Mouse (Mus musculus) granulocyte monocyte progenitor cell, adult 5-6 weeks (primary cell): ENCODE data around the gene Inafm2. TPM values are rescaled to one million over a fixed set of nuclear protein-coding genes. Genes with fewer than 3 reads are reported as not detected.

ENCODE experiments used
- ATAC-seq: replicated peaks from 2 replicates; pipeline ENCODE4 v1.8.0; 2016; ENCODE audit warnings: mild to moderate bottlenecking, moderate TSS enrichment, inconsistent platforms; ENCODE audit not compliant: poor library complexity, severe bottlenecking
- total RNA-seq, 2 experiments: library from RNA; stranded (forward) in 1 of 2; stranded (reverse) in 1 of 2; fragments of 200-712, 200-1000 nt in 1 of 2; fragments of >200 nt in 1 of 2; fragmentation: Nextera tagmentation in 1 of 2; gene quantifications; 2 replicates each; pipeline ENCODE4 v1.2.3; 2014 to 2017

Gene Inafm2
- total RNA-seq, 2 experiments from 2014 or later = 24.8 to 30.3 TPM

DNA sequence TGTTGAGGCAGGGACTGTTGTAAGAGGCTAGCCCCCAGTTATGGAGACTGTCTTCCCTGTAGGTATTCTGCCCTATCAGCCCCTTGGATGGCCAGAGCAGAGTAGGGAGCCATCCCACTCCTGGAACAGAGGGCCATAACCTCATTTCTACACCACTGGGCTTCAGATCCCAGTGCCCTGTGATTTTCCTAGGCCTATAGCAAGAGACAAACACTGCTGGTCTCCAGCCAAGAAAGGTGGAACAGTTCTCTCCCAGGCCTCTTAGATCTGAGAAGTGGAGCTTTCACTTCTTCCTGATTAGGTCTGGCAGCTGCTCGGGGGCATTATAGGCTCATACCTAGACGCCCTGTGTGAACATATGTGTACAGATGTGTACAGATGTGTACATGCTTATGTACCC lies 30.7 kb downstream of the Inafm2 start:
- no peak for ATAC-seq

DNA sequence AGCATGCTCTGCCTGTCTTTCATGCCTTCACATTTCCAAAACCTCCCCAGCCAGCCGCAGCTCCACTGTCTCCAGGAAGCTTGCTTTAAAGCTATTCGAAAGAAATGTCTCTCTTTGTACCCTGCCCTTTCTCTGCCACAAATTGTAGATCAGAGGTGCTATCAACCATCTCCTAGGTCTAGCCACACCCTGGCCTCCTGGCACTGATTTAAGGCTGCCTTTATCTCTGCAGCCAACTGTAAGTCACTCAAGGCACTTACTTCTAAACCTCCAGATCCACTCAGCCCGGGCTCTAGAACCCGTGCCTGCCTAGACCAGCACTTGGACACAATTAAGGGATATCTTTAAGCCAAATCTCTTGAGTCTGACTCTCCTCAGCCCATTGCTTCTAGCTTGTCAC lies 32.9 kb downstream of the Inafm2 start:
- no peak for ATAC-seq

DNA sequence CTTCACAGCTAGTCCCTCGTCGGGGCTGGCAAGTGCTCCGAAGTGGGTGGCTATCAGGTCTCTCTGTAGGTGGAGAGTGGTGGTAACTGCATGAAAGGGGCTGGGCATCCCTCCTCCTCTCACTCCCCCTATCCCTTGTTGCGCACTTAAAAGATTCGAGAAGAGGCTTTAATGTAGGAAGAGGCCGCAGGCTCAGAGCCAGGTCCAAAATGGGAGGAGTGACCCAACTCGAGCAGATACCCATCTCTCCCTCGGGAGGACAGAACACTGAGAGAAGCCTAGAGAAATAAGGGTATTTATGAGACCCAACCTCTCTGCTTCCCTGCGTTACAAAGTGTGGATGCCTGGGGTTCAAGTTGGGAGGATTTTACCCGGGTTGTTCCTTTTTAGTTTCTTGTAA lies 33.5 kb downstream of the Inafm2 start:
- no peak for ATAC-seq

DNA sequence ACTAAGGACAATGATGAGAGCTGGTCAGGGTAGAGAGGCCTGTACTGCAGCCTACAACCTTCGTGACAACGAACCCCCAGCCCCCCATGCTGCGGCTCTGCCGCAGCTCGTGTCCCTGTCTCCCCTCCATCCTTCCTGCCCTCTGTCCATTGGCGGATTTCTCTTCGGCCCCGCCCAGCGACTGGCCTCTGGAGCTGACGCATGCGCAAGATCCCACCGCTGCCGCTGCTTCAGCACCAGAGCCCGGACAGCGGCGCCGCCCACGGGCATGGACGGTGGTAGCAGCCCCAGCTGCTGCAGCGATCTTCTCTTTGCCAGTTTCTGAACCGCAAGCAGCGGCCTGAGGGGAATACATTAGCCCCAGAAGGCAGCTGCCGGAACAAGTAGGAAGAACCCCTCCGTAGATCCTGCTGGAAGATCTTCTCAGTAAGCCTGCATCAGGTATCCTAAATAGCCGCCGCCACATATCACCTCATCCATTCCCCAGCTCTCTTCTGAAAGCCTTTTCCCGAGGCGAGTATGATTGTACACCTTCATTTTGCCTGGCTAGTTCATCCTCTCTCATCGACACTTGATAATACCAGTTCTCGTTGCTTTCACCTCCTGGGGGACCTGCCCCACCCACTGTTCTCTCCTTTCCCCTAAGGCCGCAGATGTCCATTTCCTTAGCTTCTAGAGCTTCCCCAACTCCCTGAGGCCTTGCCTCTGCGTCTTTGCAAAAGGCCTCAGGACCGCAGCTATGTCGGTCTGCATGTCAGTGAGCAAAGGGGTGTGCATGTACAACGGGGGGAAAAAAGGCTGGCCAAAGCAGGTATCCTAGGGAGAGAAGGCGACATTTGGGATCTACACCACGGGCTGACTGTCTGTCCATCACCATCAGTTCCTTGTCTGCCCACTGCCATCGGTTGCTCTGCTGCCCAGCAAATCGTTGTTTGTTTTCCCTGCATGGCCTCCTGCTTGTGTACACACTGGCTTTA lies 34.2 kb downstream of the Inafm2 start, which contains the start of gene Disp2:
Disp2 (plus strand) TSS at position 216 of the 977 bp plus-strand sequence.
- ATAC-seq = peak; percentile 94

DNA sequence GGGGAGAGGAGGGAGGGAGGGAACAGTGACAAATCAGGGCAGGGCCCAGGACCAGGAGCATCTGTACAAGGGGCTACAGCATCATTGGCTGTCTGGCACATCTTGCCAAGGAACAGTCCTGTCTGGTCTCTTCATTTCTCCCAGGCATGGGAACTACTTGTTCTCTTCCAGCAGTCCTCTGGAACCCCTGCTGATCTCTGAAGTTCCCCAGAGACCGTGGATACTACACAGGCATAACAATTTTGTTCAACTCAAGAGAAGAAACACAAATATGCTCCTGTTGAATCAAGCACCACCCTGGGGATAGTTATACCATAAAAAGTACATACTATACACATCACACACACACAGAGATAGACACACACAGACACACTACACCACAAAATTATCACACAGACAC lies 35.6 kb downstream of the Inafm2 start:
- no peak for ATAC-seq

DNA sequence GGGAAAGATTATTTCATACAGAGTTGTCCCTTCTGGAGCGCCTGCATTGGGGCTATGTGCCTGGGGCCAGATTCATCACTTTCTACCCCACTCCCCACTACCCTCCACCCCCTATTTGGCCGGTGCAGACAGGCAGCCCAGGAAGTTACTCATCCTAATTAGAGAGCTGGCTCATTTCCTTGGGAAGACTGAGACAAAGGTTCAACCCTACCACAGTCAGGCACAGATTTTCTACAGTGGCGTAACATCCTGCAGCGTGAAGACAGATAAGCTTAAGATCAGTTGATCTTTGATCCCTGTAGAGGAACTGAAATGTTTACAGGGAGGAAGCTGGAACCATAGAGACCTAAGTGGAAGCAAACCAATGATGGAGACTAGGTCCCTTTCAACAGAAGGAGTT lies 36.7 kb downstream of the Inafm2 start:
- ATAC-seq = no peak; the same call in 1 of the 2 replicates

DNA sequence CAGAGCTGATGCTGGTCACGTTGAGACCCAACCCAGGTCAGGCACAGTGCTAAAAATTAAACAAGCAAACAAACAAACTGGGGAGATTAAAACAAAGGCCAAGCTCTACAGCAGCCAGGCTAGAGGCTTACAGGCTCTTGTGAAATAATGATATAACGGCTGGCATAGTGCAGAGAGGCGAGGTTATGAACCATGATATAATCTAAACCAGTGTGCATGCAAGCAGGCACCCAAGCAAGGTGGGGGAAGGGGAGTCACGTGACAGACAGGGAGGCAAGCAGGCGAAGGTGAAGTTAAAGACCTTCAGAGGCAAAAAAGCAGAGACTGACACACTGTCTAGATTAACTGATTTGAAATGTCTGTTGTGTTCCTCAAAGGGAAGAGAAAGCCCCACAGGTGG lies 37.5 kb downstream of the Inafm2 start:
- no peak for ATAC-seq

DNA sequence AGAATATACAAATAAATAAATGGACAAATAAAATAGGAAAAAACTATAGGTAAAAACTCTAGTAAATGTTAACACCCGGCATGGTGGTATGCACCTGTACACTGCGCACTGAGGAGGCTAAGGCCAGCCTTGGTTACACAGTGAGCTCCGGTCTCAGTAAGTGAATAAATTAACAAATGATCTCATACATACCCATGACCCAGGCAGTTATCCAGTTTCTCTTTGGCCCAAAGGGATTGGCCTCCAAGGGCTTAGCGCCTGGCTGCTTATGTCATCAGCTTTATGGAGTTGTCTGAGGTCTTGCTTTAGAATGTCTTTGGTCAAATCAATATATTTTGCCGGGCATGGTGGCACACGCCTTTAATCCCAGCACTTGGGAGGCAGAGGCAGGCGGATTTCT lies 38.1 kb downstream of the Inafm2 start:
- no peak for ATAC-seq

DNA sequence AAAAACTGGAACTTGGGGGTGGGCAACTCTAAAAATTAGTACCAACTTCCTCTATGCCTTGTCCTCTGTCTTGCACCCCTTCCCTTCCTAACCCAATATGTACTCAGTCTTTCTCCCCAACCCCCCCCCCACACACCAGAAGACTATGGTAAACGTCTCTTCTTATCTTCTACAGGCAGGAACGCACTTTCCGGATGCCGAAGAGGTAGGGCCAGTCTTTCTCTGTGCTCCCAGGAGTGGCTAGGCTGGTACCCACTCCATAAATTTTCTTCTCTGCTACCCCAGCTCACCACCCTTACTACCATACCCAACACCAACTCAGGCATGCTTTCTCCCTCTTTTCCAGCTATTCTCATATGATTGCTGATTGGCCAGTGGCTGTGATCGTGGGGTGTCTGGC lies 41.0 kb downstream of the Inafm2 start:
- no peak for ATAC-seq

DNA sequence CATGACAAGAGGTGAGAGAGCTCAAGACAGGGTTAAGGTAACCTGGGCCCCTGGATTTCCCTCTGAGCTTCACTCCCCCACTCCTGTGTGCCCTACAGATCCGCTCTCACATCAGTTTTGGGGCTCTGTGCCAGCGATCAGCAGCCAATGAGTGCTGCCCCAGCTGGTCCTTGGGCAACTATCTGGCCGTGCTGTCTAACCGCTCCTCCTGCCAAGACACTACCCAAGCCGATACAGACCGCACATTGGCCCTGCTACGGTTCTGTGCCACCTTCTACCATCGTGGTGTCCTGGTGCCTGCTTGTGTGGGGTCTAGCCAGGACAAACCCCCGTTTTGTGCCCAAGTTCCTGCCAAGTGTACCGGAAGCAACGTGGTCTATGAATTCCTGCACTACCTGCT lies 43.9 kb downstream of the Inafm2 start:
- ATAC-seq = no peak

DNA sequence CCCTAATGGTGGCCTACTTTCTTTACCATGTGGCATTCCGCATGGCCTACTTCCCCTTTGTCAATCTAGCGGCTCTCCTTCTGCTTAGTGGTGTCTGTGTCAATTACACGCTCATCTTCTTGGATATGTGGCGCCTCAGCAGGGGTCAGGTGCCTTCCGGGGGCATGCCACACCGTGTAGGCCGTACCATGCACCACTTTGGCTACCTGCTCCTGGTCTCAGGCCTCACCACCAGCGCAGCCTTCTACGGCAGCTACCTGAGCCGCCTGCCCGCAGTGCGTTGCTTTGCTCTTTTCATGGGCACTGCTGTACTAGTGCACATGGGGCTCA lies 44.6 kb downstream of the Inafm2 start:
- ATAC-seq = peak; percentile 9; the same call in 1 of the 2 replicates

DNA sequence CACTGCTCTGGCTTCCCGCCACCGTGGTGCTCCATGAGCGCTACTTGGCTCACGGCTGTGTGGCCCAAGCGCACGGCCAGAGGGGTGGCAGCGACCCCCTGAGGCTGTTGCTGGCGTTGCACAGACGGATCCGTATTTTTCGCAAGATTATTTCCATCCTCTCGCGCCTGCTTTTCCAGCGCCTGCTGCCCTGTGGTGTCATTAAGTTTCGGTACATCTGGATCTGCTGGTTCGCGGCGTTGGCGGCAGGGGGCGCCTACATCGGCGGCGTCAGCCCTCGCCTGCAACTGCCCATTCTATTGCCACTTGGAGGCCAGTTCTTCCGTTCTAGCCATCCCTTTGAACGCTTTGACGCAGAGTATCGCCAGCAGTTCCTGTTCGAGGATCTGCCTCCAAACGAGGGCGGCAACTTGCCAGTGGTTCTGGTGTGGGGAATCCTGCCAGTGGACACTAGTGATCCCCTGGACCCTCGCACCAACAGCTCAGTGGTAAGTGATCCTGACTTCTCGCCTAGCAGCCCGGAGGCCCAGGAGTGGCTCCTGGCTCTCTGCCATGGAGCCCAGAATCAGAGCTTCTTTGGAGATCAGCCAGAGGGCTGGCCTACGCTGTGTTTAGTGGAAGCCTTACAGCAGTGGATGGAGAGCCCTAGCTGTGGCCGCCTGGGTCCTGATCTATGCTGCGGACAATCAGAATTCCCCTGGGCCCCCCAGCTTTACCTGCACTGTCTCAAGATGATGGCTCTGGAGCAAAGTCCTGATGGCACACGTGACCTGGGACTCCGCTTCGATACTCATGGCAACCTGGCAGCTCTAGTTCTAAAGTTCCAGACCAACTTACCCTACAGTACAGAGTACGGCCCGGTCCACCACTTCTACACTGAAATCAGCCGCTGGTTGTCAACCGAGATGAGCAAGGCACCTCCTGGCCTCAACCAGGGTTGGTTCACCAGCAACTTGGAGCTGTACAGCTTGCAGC lies 45.3 kb downstream of the Inafm2 start:
- peak; percentile 76 for ATAC-seq

DNA sequence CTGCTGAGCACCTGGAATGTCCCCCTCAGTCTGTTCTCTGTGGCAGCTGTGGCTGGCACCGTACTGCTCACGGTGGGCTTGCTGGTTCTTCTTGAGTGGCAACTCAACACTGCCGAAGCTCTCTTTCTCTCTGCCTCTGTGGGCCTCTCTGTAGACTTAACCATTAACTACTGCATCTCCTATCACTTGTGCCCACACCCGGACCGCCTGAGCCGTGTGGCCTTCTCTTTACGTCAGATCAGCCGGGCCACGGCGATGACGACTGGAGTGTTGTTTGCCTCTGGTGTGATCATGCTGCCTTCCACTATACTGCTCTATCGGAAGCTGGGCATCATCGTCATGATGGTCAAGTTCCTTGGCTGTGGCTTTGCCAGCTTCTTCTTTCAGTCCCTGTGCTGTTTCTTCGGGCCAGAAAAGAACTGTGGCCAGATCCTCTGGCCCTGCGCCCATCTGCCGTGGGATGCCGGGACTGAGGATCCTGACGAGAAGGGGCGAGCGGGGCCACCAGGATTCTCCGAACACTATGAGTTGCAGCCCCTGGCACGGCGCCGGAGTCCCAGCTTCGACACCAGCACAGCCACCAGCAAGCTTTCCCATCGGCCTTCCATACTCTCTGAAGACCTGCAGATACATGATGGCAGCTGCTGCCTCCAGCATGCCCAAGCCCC lies 46.2 kb downstream of the Inafm2 start:
- ATAC-seq = no peak

DNA sequence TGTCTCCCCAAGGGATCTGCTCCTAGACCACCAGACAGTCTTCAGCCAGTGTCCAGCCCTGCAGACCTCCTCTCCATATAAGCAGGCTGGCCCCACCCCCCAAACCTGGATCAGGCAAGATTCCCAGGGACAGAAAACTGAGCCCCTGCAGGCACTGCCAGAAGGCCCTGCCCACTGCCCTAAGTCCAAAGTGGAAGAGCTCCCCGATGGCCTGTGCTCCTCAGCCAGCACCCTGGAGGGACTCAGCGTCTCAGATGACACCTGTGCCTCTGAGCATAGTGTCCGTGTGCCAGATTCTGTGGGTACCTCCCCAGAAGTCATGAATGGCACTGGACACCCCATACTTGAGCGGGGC lies 46.7 kb downstream of the Inafm2 start:
- ATAC-seq = no peak

DNA sequence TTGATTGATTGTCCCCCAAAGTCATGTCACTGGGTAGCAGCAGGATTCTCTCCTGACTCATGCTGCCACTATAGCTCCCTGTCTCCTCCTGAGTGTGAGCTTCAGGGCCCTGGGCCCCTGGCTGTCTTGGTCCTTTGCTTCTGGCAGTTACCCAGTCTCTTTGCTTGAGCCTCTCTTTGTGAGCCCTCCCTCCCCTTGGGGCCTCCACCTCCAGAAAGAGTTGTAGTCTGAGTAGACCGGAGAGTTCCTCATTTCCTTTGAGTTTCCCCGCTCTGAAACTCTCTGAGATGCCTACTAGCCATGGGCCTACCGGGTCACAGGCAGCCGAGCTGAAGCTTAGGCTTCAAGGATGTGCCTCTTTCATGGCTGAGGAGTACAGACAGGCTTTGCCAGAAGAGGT lies 48.1 kb downstream of the Inafm2 start:
- peak; percentile 29 for ATAC-seq

Other genes with a start within 250 kb of the Inafm2 start
- gene Bmf, start 196.1 kb upstream of the Inafm2 start, total RNA-seq (2014; fragmentation: Nextera tagmentation) = 0.52 and 6.0 TPM in 2 replicates
- gene Bmf, start 196.1 kb upstream of the Inafm2 start, total RNA-seq (2017) = 0.21 and 0.60 TPM in 2 replicates
- gene Bub1b, start 147.5 kb upstream of the Inafm2 start, total RNA-seq (2014; fragmentation: Nextera tagmentation) = 30.5 and 39.4 TPM in 2 replicates
- 101 and 117 TPM in 2 replicates for gene Bub1b, start 147.5 kb upstream of the Inafm2 start, total RNA-seq (2017)
- gene Pak6, start 82.5 kb upstream of the Inafm2 start, total RNA-seq (2014; fragmentation: Nextera tagmentation) = 0.32 TPM in 1 of 2 replicates, not detected in the other
- gene Pak6, start 82.5 kb upstream of the Inafm2 start, total RNA-seq (2017) = 0.05 TPM in 1 of 2 replicates, not detected in the other
- 0.77 and 1.0 TPM in 2 replicates for gene Ankrd63, start 41.8 kb upstream of the Inafm2 start, total RNA-seq (2014; fragmentation: Nextera tagmentation)
- gene Ankrd63, start 41.8 kb upstream of the Inafm2 start, total RNA-seq (2017) = 0.62 and 0.69 TPM in 2 replicates
- 99.1 and 108 TPM in 2 replicates for gene Plcb2, start 17.3 kb upstream of the Inafm2 start, total RNA-seq (2014; fragmentation: Nextera tagmentation)
- 54.3 and 70.7 TPM in 2 replicates for gene Plcb2, start 17.3 kb upstream of the Inafm2 start, total RNA-seq (2017)
- 0.92 and 2.3 TPM in 2 replicates for gene Ccdc9b, start 16.9 kb downstream of the Inafm2 start, total RNA-seq (2014; fragmentation: Nextera tagmentation)
- 0.26 and 0.82 TPM in 2 replicates for gene Ccdc9b, start 16.9 kb downstream of the Inafm2 start, total RNA-seq (2017)
- gene Phgr1, start 27.0 kb downstream of the Inafm2 start, total RNA-seq (2014; fragmentation: Nextera tagmentation) = not detected in 2 replicates
- not detected in 2 replicates for gene Phgr1, start 27.0 kb downstream of the Inafm2 start, total RNA-seq (2017)
- gene Disp2, start 34.0 kb downstream of the Inafm2 start, total RNA-seq (2014; fragmentation: Nextera tagmentation) = not detected in 2 replicates
- not detected in 2 replicates for gene Disp2, start 34.0 kb downstream of the Inafm2 start, total RNA-seq (2017)
- gene Knstrn, start 68.2 kb downstream of the Inafm2 start, total RNA-seq (2014; fragmentation: Nextera tagmentation) = 57.9 and 61.3 TPM in 2 replicates
- 190 and 228 TPM in 2 replicates for gene Knstrn, start 68.2 kb downstream of the Inafm2 start, total RNA-seq (2017)
- gene Ivd, start 116.2 kb downstream of the Inafm2 start, total RNA-seq (2014; fragmentation: Nextera tagmentation) = 59.9 and 60.9 TPM in 2 replicates
- gene Ivd, start 116.2 kb downstream of the Inafm2 start, total RNA-seq (2017) = 34.6 and 45.3 TPM in 2 replicates
- gene Bahd1, start 154.6 kb downstream of the Inafm2 start, total RNA-seq (2014; fragmentation: Nextera tagmentation) = 10.1 and 12.3 TPM in 2 replicates
- 4.6 and 4.8 TPM in 2 replicates for gene Bahd1, start 154.6 kb downstream of the Inafm2 start, total RNA-seq (2017)
- 8.4 and 11.4 TPM in 2 replicates for gene Chst14, start 180.7 kb downstream of the Inafm2 start, total RNA-seq (2014; fragmentation: Nextera tagmentation)
- 1.4 and 1.5 TPM in 2 replicates for gene Chst14, start 180.7 kb downstream of the Inafm2 start, total RNA-seq (2017)